Mouse (Mus musculus) midbrain, embryonic 11.5 days (tissue): ENCODE measurements around the gene S100a2. TPM values are rescaled to one million over a fixed set of nuclear protein-coding genes. Genes with fewer than 3 reads are reported as not detected.

ENCODE experiments used
- ATAC-seq: fragments of 200-750 bp; cut with Nextera tagmentation; 2 replicates; pipeline ENCODE4 v1.8.0; 2017; ENCODE audit warnings: moderate TSS enrichment, moderate library complexity; ENCODE audit not compliant: low FRiP score
- DNase-seq: peaks from one replicate; pipeline ENCODE4 v3.0.0; 2015; ENCODE audit warnings: low spot score; ENCODE audit errors: missing footprints
- H3K27ac ChIP-seq: fragments of 300-500 bp; sonication (generic); 2 replicates; pipeline ENCODE4 v1.5.1; 2014; ENCODE audit warnings: low read depth, low read length
- H3K27me3 ChIP-seq: fragments of 300-500 bp; sonication (generic); 2 replicates; pipeline ENCODE4 v1.6.1; 2014; ENCODE audit warnings: mild to moderate bottlenecking, low read length, moderate library complexity, mixed read lengths; ENCODE audit not compliant: control insufficient read depth, insufficient read depth
- H3K36me3 ChIP-seq: fragments of 300-500 bp; sonication (generic); 2 replicates; pipeline ENCODE4 v1.6.1; 2014; ENCODE audit warnings: mild to moderate bottlenecking, low read length, moderate library complexity, mixed read lengths; ENCODE audit not compliant: control insufficient read depth, insufficient read depth
- H3K4me1 ChIP-seq: fragments of 300-500 bp; sonication (generic); 2 replicates; pipeline ENCODE4 v1.6.1; 2014; ENCODE audit warnings: low read length; ENCODE audit not compliant: control insufficient read depth, insufficient read depth
- H3K4me2 ChIP-seq: fragments of 300-500 bp; sonication (generic); 2 replicates; pipeline ENCODE4 v1.6.1; 2014; ENCODE audit warnings: mild to moderate bottlenecking, moderate library complexity
- H3K4me3 ChIP-seq: fragments of 300-500 bp; sonication (generic); 2 replicates; pipeline ENCODE4 v1.5.1; 2014; ENCODE audit warnings: low read depth, low read length
- H3K9ac ChIP-seq: fragments of 300-500 bp; sonication (generic); 2 replicates; pipeline ENCODE4 v1.6.1; 2014; ENCODE audit warnings: low read length
- H3K9me3 ChIP-seq: fragments of 300-500 bp; sonication (generic); 2 replicates; pipeline ENCODE4 v1.6.1; 2016; ENCODE audit warnings: low read length; ENCODE audit not compliant: control insufficient read depth
- WGBS: fragments of 180-500 bp; shearing (Covaris S2); extraction: QIAGEN DNeasy Blood & Tissue Kit; methylation state at CpG from one replicate; pipeline ENCODE4 v1.1.7; 2014; 5-methylcytosine and 5-hydroxymethylcytosine counted together
- polyA plus RNA-seq: library from polyadenylated mRNA; unstranded; fragments of >200 nt; fragmentation: Nextera tagmentation; extraction: Ambion mirVana; gene quantifications from 2 replicates; pipeline ENCODE4 v1.2.1, GENCODE M21; 2014

The S100a2 gene
- polyA plus RNA-seq, 1 experiment from 2014 or later = not detected

- no peak overlapping the region for H3K27ac ChIP-seq
- H3K4me3 ChIP-seq = no peak overlapping the region
- H3K9ac ChIP-seq = no peak overlapping the region
- ATAC-seq = no peak
- 75% methylated on average over 10 of the region's 10 CpGs for WGBS
- no peak for DNase-seq
- no peaks in the 10 kb centered on the region for H3K9me3 ChIP-seq
- H3K27me3 ChIP-seq = no peaks in the 10 kb centered on the region
- H3K4me2 ChIP-seq = no peak overlapping the region
- no peaks in the 10 kb centered on the region for H3K4me1 ChIP-seq
- H3K36me3 ChIP-seq = no peaks in the 10 kb centered on the region
Measured at GRCm38 (mm10) chr3:90576351-90577001, 13.6 kb upstream of the S100a2 start.

- H3K36me3 ChIP-seq = no peaks in the 10 kb centered on the region
- no peaks in the 10 kb centered on the region for H3K4me1 ChIP-seq
- no peak overlapping the region for H3K4me2 ChIP-seq
- no peak for ATAC-seq
- no peak overlapping the region for H3K4me3 ChIP-seq
- no peaks in the 10 kb centered on the region; the same call in 1 of the 2 replicates for H3K9me3 ChIP-seq
- H3K27ac ChIP-seq = no peak overlapping the region
- H3K27me3 ChIP-seq = no peaks in the 10 kb centered on the region
- 79% methylated on average over 7 of the region's 7 CpGs for WGBS
- no peak overlapping the region for H3K9ac ChIP-seq
- no peak for DNase-seq
Measured at GRCm38 (mm10) chr3:90579433-90579832, 10.6 kb upstream of the S100a2 start.

GRCm38 (mm10) chr3:90581141-90581540 is 8.9 kb upstream of the S100a2 start:
- 96% methylated on average over 5 of the region's 5 CpGs for WGBS
- H3K4me1 ChIP-seq = no peaks in the 10 kb centered on the region
- ATAC-seq (no peak), DNase-seq (peak; percentile 69)
- H3K4me3 ChIP-seq = no peak overlapping the region
- no peak overlapping the region for H3K9ac ChIP-seq
- H3K4me2 ChIP-seq = no peak overlapping the region
- no peaks in the 10 kb centered on the region for H3K27me3 ChIP-seq
- H3K9me3 ChIP-seq = no peaks in the 10 kb centered on the region; the same call in 1 of the 2 replicates
- no peak overlapping the region for H3K27ac ChIP-seq
- no peaks in the 10 kb centered on the region for H3K36me3 ChIP-seq

- ATAC-seq (no peak), DNase-seq (peak; percentile 81)
- Histone ChIP-seq H3K4me1 (no peaks in the 10 kb centered on the region), H3K9me3 (no peaks in the 10 kb centered on the region; the same call in 1 of the 2 replicates), H3K27ac (no peak overlapping the region), H3K27me3 (no peaks in the 10 kb centered on the region), H3K4me2 (no peak overlapping the region), H3K9ac (no peak overlapping the region), H3K4me3 (no peak overlapping the region), H3K36me3 (no peaks in the 10 kb centered on the region)
- 92% methylated on average over 1 of the region's 1 CpGs for WGBS
Measured at GRCm38 (mm10) chr3:90582156-90582555, 7.9 kb upstream of the S100a2 start.

- no peak for ATAC-seq
- Histone ChIP-seq H3K4me1 (no peaks in the 10 kb centered on the region), H3K4me2 (no peak overlapping the region), H3K9me3 (no peaks in the 10 kb centered on the region; the same call in 1 of the 2 replicates), H3K9ac (no peak overlapping the region), H3K27me3 (no peaks in the 10 kb centered on the region), H3K4me3 (no peak overlapping the region), H3K36me3 (no peaks in the 10 kb centered on the region), H3K27ac (no peak overlapping the region)
- peak; percentile 68 for DNase-seq
- 85% methylated on average over 4 of the region's 4 CpGs for WGBS
Measured at GRCm38 (mm10) chr3:90582556-90582955, 7.5 kb upstream of the S100a2 start.

GRCm38 (mm10) chr3:90583893-90584292 is 6.2 kb upstream of the S100a2 start:
- ATAC-seq (no peak), DNase-seq (peak; percentile 57)
- no peaks in the 10 kb centered on the region for H3K27me3 ChIP-seq
- 56% methylated on average over 3 of the region's 3 CpGs for WGBS
- H3K4me2 ChIP-seq = no peak overlapping the region
- H3K9ac ChIP-seq = no peak overlapping the region
- no peak overlapping the region for H3K27ac ChIP-seq
- H3K9me3 ChIP-seq = no peaks in the 10 kb centered on the region; the same call in 1 of the 2 replicates
- H3K36me3 ChIP-seq = no peaks in the 10 kb centered on the region
- no peaks in the 10 kb centered on the region for H3K4me1 ChIP-seq
- no peak overlapping the region for H3K4me3 ChIP-seq

- peak; percentile 47 for ATAC-seq
- Histone ChIP-seq H3K4me3 (no peak overlapping the region), H3K4me2 (no peak overlapping the region), H3K4me1 (no peaks in the 10 kb centered on the region), H3K36me3 (no peaks in the 10 kb centered on the region), H3K27ac (no peak overlapping the region), H3K27me3 (no peaks in the 10 kb centered on the region), H3K9ac (no peak overlapping the region), H3K9me3 (no peaks in the 10 kb centered on the region; the same call in 1 of the 2 replicates)
- WGBS = 32% methylated on average over 5 of the region's 5 CpGs
- peak; percentile 92 for DNase-seq
Measured at GRCm38 (mm10) chr3:90585595-90585994, 4.5 kb upstream of the S100a2 start.

- Histone ChIP-seq H3K9ac (no peak overlapping the region), H3K4me2 (no peak overlapping the region), H3K27me3 (no peaks in the 10 kb centered on the region), H3K36me3 (no peaks in the 10 kb centered on the region), H3K27ac (no peak overlapping the region), H3K9me3 (no peaks in the 10 kb centered on the region; the same call in 1 of the 2 replicates), H3K4me1 (no peaks in the 10 kb centered on the region), H3K4me3 (no peak overlapping the region)
- no peak for DNase-seq
- whole genome bisulfite sequencing = 83% methylated on average over 15 of the region's 15 CpGs
- ATAC-seq = no peak
Measured at GRCm38 (mm10) chr3:90586016-90586643, 3.9 kb upstream of the S100a2 start.

- H3K27ac ChIP-seq = no peak overlapping the region
- WGBS = 72% methylated on average over 10 of the region's 10 CpGs
- DNase-seq = no peak
Measured at GRCm38 (mm10) chr3:90586906-90587305, 3.1 kb upstream of the S100a2 start.

More at GRCm38 (mm10) chr3:90586906-90587305, 3.1 kb upstream of the S100a2 start:
- Histone ChIP-seq H3K36me3 (no peaks in the 10 kb centered on the region), H3K4me1 (no peaks in the 10 kb centered on the region), H3K9ac (no peak overlapping the region), H3K9me3 (no peaks in the 10 kb centered on the region; the same call in 1 of the 2 replicates), H3K4me3 (no peak overlapping the region), H3K4me2 (no peak overlapping the region), H3K27me3 (no peaks in the 10 kb centered on the region)
- ATAC-seq = no peak
